Mouse (Mus musculus): ENCODE measurements around the gene Rragb. TPM values are rescaled to one million over a fixed set of nuclear protein-coding genes. Genes with fewer than 3 reads are reported as not detected.
"Not testable (repeated sequence)": the region's sequence is repeated elsewhere in the genome, so short reads cannot be mapped to it uniquely, and the experiment has no call there.

The Rragb gene
- 1 to 10 TPM; 1.7 to 5.3 (median 2.5) TPM for total RNA-seq (2022)

DNA sequence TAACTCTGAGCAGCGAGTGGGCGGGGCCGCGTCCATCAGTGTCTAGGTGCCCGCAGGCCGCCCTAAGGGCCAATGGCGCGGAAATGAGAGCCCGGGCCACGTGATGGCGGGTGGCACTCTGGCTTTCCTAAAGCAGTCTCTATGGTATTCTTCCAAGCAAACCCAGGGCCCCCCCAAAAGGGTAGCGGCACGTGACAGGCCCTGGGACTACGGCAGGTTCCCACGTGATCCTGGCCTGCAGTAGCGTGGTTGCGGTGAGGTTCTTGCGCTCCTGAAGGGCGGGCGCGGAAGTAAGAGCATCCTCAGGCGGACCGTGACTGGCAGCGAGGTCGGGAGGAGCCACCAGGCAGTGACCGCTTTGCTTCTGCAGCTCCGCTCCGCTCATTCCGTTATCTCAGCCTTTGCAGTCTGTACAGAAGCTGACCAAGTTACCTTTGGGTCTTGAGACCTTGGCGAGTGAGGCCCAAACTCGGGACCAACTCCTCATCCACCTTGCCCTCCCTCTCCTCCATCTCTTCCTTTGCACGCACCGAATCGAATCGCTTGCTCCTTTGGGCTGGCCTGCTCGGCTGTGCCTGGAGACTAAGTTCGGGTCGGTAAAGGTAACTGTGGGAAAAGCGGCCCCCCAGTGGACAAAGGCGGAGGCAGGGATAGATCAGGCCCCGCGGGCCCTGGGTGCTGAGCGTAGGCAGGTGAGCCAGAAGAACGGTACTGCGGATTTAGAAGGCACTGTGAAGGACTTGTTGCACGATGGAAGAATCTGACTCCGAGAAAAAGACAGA lies at the start of gene Rragb:
Gene Rragb, plus strand, starts transcription at position 248 of the 782 bp plus-strand sequence.
- peak; percentile 20 for DNase-seq (ENCODE audit: low spot score)

DNA sequence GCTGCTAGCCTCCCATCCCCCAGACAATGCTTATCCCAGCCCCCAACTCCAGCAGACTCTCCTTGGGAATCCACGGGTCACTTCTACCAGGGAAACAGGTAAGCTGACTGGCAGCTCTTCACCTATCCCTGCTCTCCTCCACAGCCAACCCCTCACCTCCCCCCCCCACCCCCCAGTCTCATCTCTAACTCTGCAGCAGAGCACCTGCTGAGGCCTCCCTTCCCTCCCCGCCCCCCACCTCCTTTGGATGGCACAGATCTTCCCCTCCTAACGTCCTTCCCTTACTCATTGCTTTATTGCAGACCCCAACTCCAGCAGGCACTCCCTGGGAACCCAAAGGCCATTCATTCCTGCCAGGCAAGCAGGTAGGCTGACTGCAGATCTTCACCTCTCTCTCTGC lies 21.3 kb upstream of the Rragb start, which contains the start of gene Foxr2:
Gene Foxr2, plus strand, starts transcription at position 301 of the 400 bp plus-strand sequence.
- no peak for DNase-seq (ENCODE audit: low spot score)

DNA sequence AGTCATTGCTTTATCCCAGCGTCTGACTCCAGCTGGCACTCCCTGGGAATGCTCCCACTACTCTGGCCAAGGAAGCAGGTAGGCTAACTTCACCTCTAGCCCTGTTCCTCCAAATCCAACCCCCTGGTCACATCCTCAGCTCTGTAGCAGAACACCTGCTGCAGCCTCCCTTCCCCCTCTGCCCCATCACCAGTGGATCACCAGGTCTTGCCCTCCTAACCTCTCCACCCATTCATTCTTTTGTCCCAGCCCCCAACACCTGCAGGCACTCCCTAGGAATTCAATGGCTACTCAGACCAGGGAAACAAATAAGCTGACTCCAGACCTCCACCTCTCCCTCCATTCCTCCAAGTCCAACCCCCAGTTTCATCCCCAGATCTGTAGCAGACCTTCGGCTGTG lies 20.8 kb upstream of the Rragb start:
- no peak for DNase-seq (ENCODE audit: low spot score)

DNA sequence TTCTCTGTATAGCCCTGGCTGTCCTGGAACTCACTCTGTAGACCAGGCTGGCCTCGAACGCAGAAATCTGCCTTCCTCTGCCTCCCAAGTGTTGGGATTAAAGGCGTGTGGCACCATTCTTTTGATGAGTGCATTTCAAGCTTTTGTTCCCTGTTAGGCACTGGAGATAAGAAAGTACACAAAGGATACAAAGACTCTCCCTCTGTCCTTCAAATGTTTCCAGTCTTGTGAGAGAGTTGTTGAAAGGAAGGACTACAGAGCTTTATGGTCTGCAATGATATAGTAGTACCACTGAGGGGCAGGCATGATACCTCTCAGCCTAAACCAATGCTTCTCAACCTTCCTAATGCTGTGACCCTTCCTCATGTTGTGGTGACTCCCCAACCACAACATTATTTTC lies 2.9 kb downstream of the Rragb start:
- DNase-seq (ENCODE audit: low spot score), result no peak

DNA sequence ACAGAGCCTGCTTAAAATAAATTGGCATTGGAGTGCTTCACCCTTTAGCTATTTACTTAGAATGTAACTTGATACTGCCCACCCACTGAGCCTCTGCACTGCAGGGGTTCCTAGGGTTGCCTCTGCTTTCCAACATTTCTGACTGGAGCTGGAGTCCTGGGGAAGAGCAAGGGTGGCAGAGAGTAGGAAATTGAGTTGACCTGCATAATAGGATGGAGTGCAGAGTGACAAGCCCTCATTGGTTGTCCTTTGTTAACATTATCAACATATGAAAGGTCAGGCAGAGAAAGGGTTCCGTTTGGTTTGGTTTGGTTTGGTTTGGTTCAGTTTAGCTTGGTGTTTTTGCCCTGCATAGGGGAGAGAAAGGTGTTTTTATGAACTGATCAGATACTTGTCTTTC lies 12.0 kb downstream of the Rragb start:
- no peak for DNase-seq (ENCODE audit: low spot score)

DNA sequence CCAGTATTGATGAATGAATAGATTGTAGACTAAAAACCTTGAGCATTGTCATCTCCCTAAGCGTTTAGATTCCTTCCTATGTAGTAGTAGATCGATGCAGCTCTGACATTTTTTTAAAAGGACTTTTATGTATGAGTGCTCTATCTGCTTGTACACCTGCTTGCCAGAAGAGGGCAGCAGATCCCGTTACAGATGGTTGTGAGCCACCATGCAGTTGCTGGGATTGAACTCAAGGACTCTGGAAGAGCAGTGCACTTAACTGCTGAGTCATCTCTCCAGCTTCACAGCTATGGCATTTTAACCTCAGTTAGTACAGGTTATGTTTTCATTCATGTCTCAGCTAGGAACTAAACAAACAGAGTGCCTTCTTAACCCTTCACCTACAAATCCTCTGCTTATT lies 15.5 kb downstream of the Rragb start:
- DNase-seq (ENCODE audit: low spot score), result no peak

DNA sequence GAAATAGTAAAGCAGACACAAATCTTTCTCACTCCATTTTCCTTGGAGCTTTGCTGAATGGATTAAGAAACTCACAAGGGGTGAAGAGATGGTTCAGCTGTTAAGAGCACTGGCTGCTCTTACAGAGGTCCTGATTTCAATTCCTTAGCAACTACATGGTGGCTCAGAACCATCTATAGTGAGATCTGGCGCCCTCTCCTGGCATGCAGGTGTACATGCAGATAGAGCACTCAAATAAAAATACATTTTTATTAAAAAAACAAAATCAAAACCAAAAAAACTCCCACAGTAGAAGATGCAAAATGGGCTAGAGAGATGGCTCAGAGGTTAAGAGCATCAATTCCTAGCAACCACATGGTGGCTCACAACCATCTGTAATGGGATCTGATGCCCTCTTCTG lies 35.0 kb downstream of the Rragb start:
- DNase-seq (ENCODE audit: low spot score), result no peak

DNA sequence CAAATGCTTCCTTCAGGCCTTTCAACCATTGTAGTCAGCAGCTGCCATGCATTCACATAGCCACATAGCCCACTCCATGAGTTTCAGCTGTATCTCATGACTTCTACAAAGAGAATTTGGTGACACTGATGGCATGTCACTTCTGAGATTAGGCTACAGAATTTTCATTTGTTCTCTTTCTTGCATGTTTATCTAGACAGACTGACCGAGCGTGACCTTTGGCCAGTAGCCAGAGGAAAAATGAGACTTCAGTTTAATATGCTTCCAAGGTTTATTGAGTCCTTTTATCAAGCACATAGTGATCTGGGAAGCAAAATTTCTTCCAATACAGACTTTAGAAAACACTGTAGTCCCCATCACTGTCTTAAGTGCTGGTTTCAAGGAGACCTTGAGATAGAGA lies 42.4 kb downstream of the Rragb start:
- no peak for DNase-seq (ENCODE audit: low spot score)

DNA sequence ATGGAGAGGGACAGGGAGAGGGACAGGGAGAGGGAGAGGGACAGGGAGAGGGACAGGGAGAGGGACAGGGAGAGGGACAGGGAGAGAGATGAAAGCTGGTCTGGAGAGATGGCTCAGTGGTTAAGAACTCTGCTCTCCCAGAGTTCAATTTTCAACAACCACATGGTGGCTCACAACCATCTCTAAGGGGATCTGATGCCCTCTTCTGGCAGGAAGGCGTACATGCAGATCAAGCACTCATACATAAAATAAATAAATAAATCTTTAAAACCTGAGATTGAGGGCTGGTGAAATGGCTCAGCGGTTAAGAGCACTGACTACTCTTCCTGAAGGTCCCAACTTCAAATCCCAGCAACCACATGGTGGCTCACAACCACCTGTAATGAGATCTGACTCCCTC lies 59.4 kb downstream of the Rragb start:
- DNase-seq (ENCODE audit: low spot score), result not testable (repeated sequence)

DNA sequence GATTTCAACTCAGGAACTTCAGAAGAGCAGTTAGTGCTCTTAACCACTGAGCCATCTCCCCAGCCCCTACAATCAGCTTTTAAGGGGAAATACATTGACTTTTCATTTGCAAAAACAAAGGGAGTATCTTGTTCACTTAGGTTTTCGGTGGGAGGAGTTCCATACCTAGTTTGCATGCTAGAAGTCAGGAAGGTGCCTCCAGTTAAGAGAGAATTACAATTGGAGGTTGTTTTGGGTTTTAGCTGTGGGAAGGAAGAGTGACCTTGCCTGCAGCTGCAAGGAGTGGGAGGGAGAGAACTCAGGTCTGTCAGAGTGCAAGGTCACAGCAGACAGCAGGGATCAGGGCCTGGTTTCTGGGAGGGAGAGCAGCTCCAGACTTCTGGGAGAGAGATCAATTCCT lies 71.3 kb downstream of the Rragb start:
- no peak for DNase-seq (ENCODE audit: low spot score)

Other genes with a start within 250 kb of the Rragb start
- gene Usp51, start 133.5 kb upstream of the Rragb start, total RNA-seq (2022), result not detected
- 10 to 100 TPM in 1 of 4 experiments, 1 to 10 TPM in 3; 6.9 to 11.8 (median 9.3) TPM for gene Mageh1, start 102.4 kb upstream of the Rragb start, total RNA-seq (2022)
- not detected for gene Foxr2, start 21.2 kb upstream of the Rragb start, total RNA-seq (2022)
- under 1 TPM; 0.17 to 0.82 (median 0.25) TPM for gene Klf8, start 97.5 kb downstream of the Rragb start, total RNA-seq (2022)